Mouse (Mus musculus): ENCODE results near the gene Sycn. TPM values are rescaled to one million over a fixed set of nuclear protein-coding genes. Genes with fewer than 3 reads are reported as not detected.
"Not testable (repeated sequence)": the region's sequence is repeated elsewhere in the genome, so short reads cannot be mapped to it uniquely, and the experiment has no call there.

Gene Sycn
- polyA plus RNA-seq (2015; fragmentation: Nextera tagmentation; extraction: Ambion mirVana) = 33.3 and 122 TPM in 2 replicates

- H3K36me3 ChIP-seq = no peaks in the 10 kb centered on the region
- H3K9ac ChIP-seq = no peak within 1 kb of the TSS
These were observed at the start of gene Sycn for GRCm38 (mm10) chr7:28540526-28540925. Gene Sycn, plus strand, starts transcription at chr7:28540885.

GRCm38 (mm10) chr7:28490903-28491302 lies 49.8 kb upstream of the Sycn start:
- H3K4me3 ChIP-seq (replicated peaks) = no peak overlapping the region
- no peaks in the 10 kb centered on the region for H3K36me3 ChIP-seq
- peaks cover 5% of the 10 kb centered on the region for H3K4me1 ChIP-seq (replicated peaks)
- ATAC-seq = 0 out of 2 replicates have a peak, but pooled peaks have one; percentile 21
- WGBS = 32% methylated on average over 14 of the region's 14 CpGs
- no peaks in the 10 kb centered on the region for H3K27me3 ChIP-seq (replicated peaks)
- H3K9me3 ChIP-seq = no peaks in the 10 kb centered on the region
- H3K27ac ChIP-seq = no peak overlapping the region
- peak overlapping the region; percentile 36 for H3K4me2 ChIP-seq (replicated peaks)
- H3K9ac ChIP-seq = no peak overlapping the region

More at GRCm38 (mm10) chr7:28540526-28540925, at the start of gene Sycn:
- ATAC-seq = peak; percentile 48
- no peak within 1 kb of the TSS for H3K4me3 ChIP-seq (replicated peaks)
- H3K27me3 ChIP-seq (replicated peaks) = peaks cover 5% of the 10 kb centered on the region; the same call in 1 of the 2 replicates
- 0 out of 2 replicates have a peak within 1 kb of the TSS, but pooled peaks have one; percentile 32 for H3K27ac ChIP-seq
- H3K4me1 ChIP-seq (replicated peaks) = no peaks in the 10 kb centered on the region; the same call in 1 of the 2 replicates
- no peaks in the 10 kb centered on the region for H3K9me3 ChIP-seq
- H3K4me2 ChIP-seq (replicated peaks) = no peak within 1 kb of the TSS
- 45% methylated on average over 4 of the region's 4 CpGs for WGBS

- no peak overlapping the region for H3K9ac ChIP-seq
- H3K4me1 ChIP-seq (replicated peaks) = peaks cover 5% of the 10 kb centered on the region
These were observed 48.4 kb upstream of the Sycn start for GRCm38 (mm10) chr7:28492310-28492709.

GRCm38 (mm10) chr7:28495426-28495825 lies 45.3 kb upstream of the Sycn start:
- no peak overlapping the region for H3K4me2 ChIP-seq (replicated peaks)
- no peaks in the 10 kb centered on the region for H3K36me3 ChIP-seq
- H3K9me3 ChIP-seq = no peaks in the 10 kb centered on the region
- WGBS = 69% methylated on average over 11 of the region's 11 CpGs
- no peak overlapping the region for H3K9ac ChIP-seq
- H3K27me3 ChIP-seq (replicated peaks) = no peaks in the 10 kb centered on the region
- H3K4me3 ChIP-seq (replicated peaks) = no peak overlapping the region
- H3K27ac ChIP-seq = no peak overlapping the region
- ATAC-seq = no peak
- H3K4me1 ChIP-seq (replicated peaks) = no peaks in the 10 kb centered on the region

More at GRCm38 (mm10) chr7:28492310-28492709, 48.4 kb upstream of the Sycn start:
- no peaks in the 10 kb centered on the region for H3K9me3 ChIP-seq
- H3K27me3 ChIP-seq (replicated peaks) = no peaks in the 10 kb centered on the region
- 83% methylated on average over 8 of the region's 8 CpGs for WGBS
- no peaks in the 10 kb centered on the region for H3K36me3 ChIP-seq
- H3K4me3 ChIP-seq (replicated peaks) = no peak overlapping the region
- ATAC-seq = no peak
- no peak overlapping the region for H3K4me2 ChIP-seq (replicated peaks)
- H3K27ac ChIP-seq = no peak overlapping the region

- H3K36me3 ChIP-seq = no peaks in the 10 kb centered on the region
- no peak for ATAC-seq
These were observed 35.1 kb upstream of the Sycn start for GRCm38 (mm10) chr7:28505585-28505984.

GRCm38 (mm10) chr7:28509121-28509520 lies 31.6 kb upstream of the Sycn start:
- 70% methylated on average over 2 of the region's 2 CpGs for WGBS
- H3K27ac ChIP-seq; H3K4me3 ChIP-seq (replicated peaks); H3K27me3 ChIP-seq (replicated peaks); H3K36me3 ChIP-seq; ATAC-seq; H3K9me3 ChIP-seq; H3K4me1 ChIP-seq (replicated peaks); H3K9ac ChIP-seq; H3K4me2 ChIP-seq (replicated peaks): not testable (repeated sequence)

More at GRCm38 (mm10) chr7:28505585-28505984, 35.1 kb upstream of the Sycn start:
- Histone ChIP-seq H3K9me3 (no peaks in the 10 kb centered on the region), H3K4me3 (replicated peaks) (no peak overlapping the region), H3K4me2 (replicated peaks) (no peak overlapping the region), H3K4me1 (replicated peaks) (no peaks in the 10 kb centered on the region), H3K27me3 (replicated peaks) (no peaks in the 10 kb centered on the region), H3K9ac (no peak overlapping the region), H3K27ac (no peak overlapping the region)
- 5% methylated on average over 5 of the region's 5 CpGs for WGBS

GRCm38 (mm10) chr7:28510405-28510974 lies 30.2 kb upstream of the Sycn start, which contains the start of gene Ifnl2:
Gene Ifnl2, minus strand, starts transcription at chr7:28510455.
- ATAC-seq = peak; percentile 41
- H3K4me1 ChIP-seq (replicated peaks); H3K27me3 ChIP-seq (replicated peaks); H3K4me2 ChIP-seq (replicated peaks); H3K36me3 ChIP-seq; H3K27ac ChIP-seq; H3K4me3 ChIP-seq (replicated peaks); H3K9me3 ChIP-seq; H3K9ac ChIP-seq: not testable (repeated sequence)
- 55% methylated on average over 8 of the region's 8 CpGs for WGBS

- Histone ChIP-seq H3K27me3 (replicated peaks) (no peaks in the 10 kb centered on the region), H3K4me2 (replicated peaks) (no peak overlapping the region), H3K9me3 (no peaks in the 10 kb centered on the region), H3K4me1 (replicated peaks) (no peaks in the 10 kb centered on the region), H3K36me3 (no peaks in the 10 kb centered on the region), H3K4me3 (replicated peaks) (no peak overlapping the region), H3K9ac (no peak overlapping the region), H3K27ac (no peak overlapping the region)
- 68% methylated on average over 8 of the region's 8 CpGs for WGBS
- no peak for ATAC-seq
These were observed 29.2 kb upstream of the Sycn start for GRCm38 (mm10) chr7:28511441-28511840.

- H3K4me3 ChIP-seq (replicated peaks); H3K36me3 ChIP-seq; H3K27ac ChIP-seq; H3K9ac ChIP-seq; H3K27me3 ChIP-seq (replicated peaks); H3K4me1 ChIP-seq (replicated peaks); H3K4me2 ChIP-seq (replicated peaks); H3K9me3 ChIP-seq; ATAC-seq: not testable (repeated sequence)
- WGBS = 66% methylated on average over 5 of the region's 6 CpGs
These were observed 18.1 kb upstream of the Sycn start, which contains the start of gene Ifnl3 for GRCm38 (mm10) chr7:28522536-28522935. Gene Ifnl3, plus strand, starts transcription at chr7:28522836.

- 0 out of 2 replicates have a peak, but pooled peaks cover 2% of the 10 kb centered on the region for H3K4me1 ChIP-seq (replicated peaks)
- ATAC-seq = peak; percentile 84
These were observed 12.6 kb upstream of the Sycn start for GRCm38 (mm10) chr7:28527922-28528719.

GRCm38 (mm10) chr7:28532005-28532404 lies 8.7 kb upstream of the Sycn start:
- 0 out of 2 replicates have a peak, but pooled peaks cover 2% of the 10 kb centered on the region for H3K4me1 ChIP-seq (replicated peaks)
- ATAC-seq = no peak
- H3K9ac ChIP-seq = no peak overlapping the region
- H3K36me3 ChIP-seq = no peaks in the 10 kb centered on the region
- 69% methylated on average over 8 of the region's 8 CpGs for WGBS
- no peak overlapping the region for H3K4me3 ChIP-seq (replicated peaks)
- no peak overlapping the region for H3K27ac ChIP-seq
- H3K9me3 ChIP-seq = no peaks in the 10 kb centered on the region
- H3K27me3 ChIP-seq (replicated peaks) = no peaks in the 10 kb centered on the region
- H3K4me2 ChIP-seq (replicated peaks) = no peak overlapping the region

More at GRCm38 (mm10) chr7:28527922-28528719, 12.6 kb upstream of the Sycn start:
- H3K4me2 ChIP-seq (replicated peaks) = peak overlapping the region; percentile 40; the same call in 1 of the 2 replicates
- no peaks in the 10 kb centered on the region for H3K36me3 ChIP-seq
- H3K9me3 ChIP-seq = no peaks in the 10 kb centered on the region
- H3K4me3 ChIP-seq (replicated peaks) = no peak overlapping the region
- WGBS = 9% methylated on average over 19 of the region's 19 CpGs
- H3K27ac ChIP-seq = no peak overlapping the region
- no peak overlapping the region for H3K9ac ChIP-seq
- no peaks in the 10 kb centered on the region for H3K27me3 ChIP-seq (replicated peaks)

GRCm38 (mm10) chr7:28538886-28539285 lies 1.8 kb upstream of the Sycn start:
- H3K9ac ChIP-seq; H3K4me1 ChIP-seq (replicated peaks); H3K4me2 ChIP-seq (replicated peaks); H3K36me3 ChIP-seq; H3K27ac ChIP-seq; H3K9me3 ChIP-seq; H3K4me3 ChIP-seq (replicated peaks); H3K27me3 ChIP-seq (replicated peaks); ATAC-seq: not testable (repeated sequence)
- 80% methylated on average over 6 of the region's 6 CpGs for WGBS

All from intestine, embryonic 15.5 days (tissue).